Mouse (Mus musculus) liver, embryonic 14.5 days (tissue): ENCODE results near the gene Frmd4a.

ENCODE experiments used
- CTCF ChIP-seq: IDR thresholded peaks from 2 replicates; pipeline ENCODE4 v1.5.1; 2016; ENCODE audit warnings: antibody characterized with exemption, low read depth, control low read depth
- EP300 ChIP-seq: IDR thresholded peaks from 2 replicates; pipeline ENCODE4 v1.6.1; 2016; ENCODE audit warnings: antibody characterized with exemption, low read depth

- no peak for TF ChIP-seq CTCF
- TF ChIP-seq EP300: no peak
These were observed 619.1 kb downstream of the Frmd4a start for GRCm38 (mm10) chr2:4636656-4637055.
